Mouse (Mus musculus) thymus, adult 2 months (tissue): ENCODE results near the gene Actr2.
A peak's percentile ranks its signal among the peaks of the same experiment; 100 is the strongest.

Experiments
- CTCF ChIP-seq: fragments of 200-500 bp; IDR thresholded peaks from 2 replicates; pipeline ENCODE4 v1.5.1; 2012; ENCODE audit warnings: mild to moderate bottlenecking, control low read depth, low read length, moderate library complexity, borderline replicate concordance; ENCODE audit not compliant: control insufficient read depth, poor library complexity, insufficient read depth; ENCODE audit errors: extremely low read depth
- POLR2A ChIP-seq: fragments of 200-500 bp; IDR thresholded peaks from 2 replicates; pipeline ENCODE4 v1.6.1; 2012; ENCODE audit warnings: mild to moderate bottlenecking, low read length, control low read depth, moderate library complexity; ENCODE audit not compliant: control insufficient read depth, poor library complexity, insufficient read depth; ENCODE audit errors: extremely low read depth

GRCm38 (mm10) chr11:20112741-20113480 lies at the start of gene Actr2:
- TF ChIP-seq CTCF (no peak), POLR2A (peak; percentile 90)
